Comparison of ENCODE assay signal across 8 mouse cellular contexts in genomic region chr17:55702161-55702820, GRCm38 (mm10). TPM values are rescaled to one million over a fixed set of nuclear protein-coding genes. Genes with fewer than 3 reads are reported as not detected.
DNase-seq lines count a peak whose midpoint lies in the region; ATAC-seq and TF ChIP-seq lines count a peak whose summit lies in the region.

No protein-coding gene starts in this region.

- H3K36me3 ChIP-seq in embryonic facial prominence, embryonic 11.5 days (replicated peaks; ENCODE audit: control insufficient read depth, insufficient read depth, low read depth, low read length) = no peaks in the 10 kb centered on the region
- peaks cover 7% of the 10 kb centered on the region; the same call in 1 of the 2 replicates for H3K36me3 ChIP-seq in lung, embryonic 14.5 days (ENCODE audit: insufficient read depth)

- H3K27me3 ChIP-seq in embryonic facial prominence, embryonic 11.5 days (ENCODE audit: control insufficient read depth, insufficient read depth, low read length) = no peaks in the 10 kb centered on the region
- H3K27me3 ChIP-seq in lung, embryonic 14.5 days (ENCODE audit: insufficient read depth, low read length) = no peaks in the 10 kb centered on the region

- TF ChIP-seq CTCF in lung, embryonic 14.5 days (IDR thresholded peaks at IDR 0.05; ENCODE audit: low read depth) = peak; percentile 79

- H3K4me2 ChIP-seq in embryonic facial prominence, embryonic 11.5 days (ENCODE audit: low read depth, low read length) = no peak overlapping the region
- no peak overlapping the region for H3K4me2 ChIP-seq in lung, embryonic 14.5 days

- ATAC-seq in embryonic facial prominence, embryonic 11.5 days (replicated peaks; ENCODE audit: insufficient number of reproducible peaks, low FRiP score, low TSS enrichment, low read depth) = no peak
- peak; percentile 66; the same call in 1 of the 2 replicates for ATAC-seq in lung, embryonic 14.5 days (ENCODE audit: insufficient read depth)

- 54% methylated on average over 3 of the region's 3 CpGs for WGBS in embryonic facial prominence, embryonic 11.5 days
- 61% methylated on average over 3 of the region's 3 CpGs for WGBS in lung, embryonic 14.5 days

- no peaks in the 10 kb centered on the region for H3K4me1 ChIP-seq in embryonic facial prominence, embryonic 11.5 days (ENCODE audit: control insufficient read depth, insufficient read depth, low read length)
- no peaks in the 10 kb centered on the region for H3K4me1 ChIP-seq in lung, embryonic 14.5 days (ENCODE audit: insufficient read depth)

- H3K9me3 ChIP-seq in embryonic facial prominence, embryonic 11.5 days (replicated peaks; ENCODE audit: control insufficient read depth, low read length) = no peaks in the 10 kb centered on the region
- H3K9me3 ChIP-seq in lung, embryonic 14.5 days (ENCODE audit: low read depth, low read length) = no peaks in the 10 kb centered on the region

- intact Hi-C loops in heart, postnatal 10 days (cut with DNase I) = loop anchor here (2.0 kb wide), 2 partner anchors 183 to 255 kb away; no protein-coding TSS in a partner anchor

- DNase-seq in CD4-positive, CD25-positive, alpha-beta regulatory T cell, adult 2 months (ENCODE audit: low read depth, low spot score) = peak; percentile 88
- peak; percentile 82 to 87 for DNase-seq in adrenal gland, postnatal 36 days
- DNase-seq in embryonic facial prominence, embryonic 11.5 days (ENCODE audit: low spot score) = peak; percentile 87
- DNase-seq in heart, postnatal 10 days = peak; percentile 70 to 84
- peak; percentile 83 for DNase-seq in layer of hippocampus, adult 11-12 months (ENCODE audit: low spot score)
- peak; percentile 94 for DNase-seq in lung, embryonic 14.5 days
- peak; percentile 52 for DNase-seq in ovary, postnatal 14 days (ENCODE audit: low spot score)
- DNase-seq in thymus, postnatal 14 days = peak; percentile 81

- no peak overlapping the region for H3K27ac ChIP-seq in embryonic facial prominence, embryonic 11.5 days (replicated peaks; ENCODE audit: low read depth, low read length)
- H3K27ac ChIP-seq in lung, embryonic 14.5 days (ENCODE audit: low read depth) = no peak overlapping the region

- no peak overlapping the region for H3K9ac ChIP-seq in embryonic facial prominence, embryonic 11.5 days (replicated peaks; ENCODE audit: low read length)
- no peak overlapping the region for H3K9ac ChIP-seq in lung, embryonic 14.5 days

- no peak overlapping the region for H3K4me3 ChIP-seq in embryonic facial prominence, embryonic 11.5 days (ENCODE audit: low read depth, low read length)
- no peak overlapping the region for H3K4me3 ChIP-seq in lung, embryonic 14.5 days (ENCODE audit: low read depth, low read length)

RNA-seq across cellular contexts. Expression of gene Pot1b, which starts 10.1 kb away (rescaled TPM):
- 1 to 10 TPM; 6.2 to 8.6 TPM for total RNA-seq in adrenal gland, postnatal 36 days (2021)
- polyA plus RNA-seq in embryonic facial prominence, embryonic 11.5 days (2014; fragmentation: Nextera tagmentation; extraction: Ambion mirVana) = 6.2 and 8.2 TPM in 2 replicates
- total RNA-seq in heart, postnatal 10 days (2021) = 1 to 10 TPM; 3.5 to 4.3 TPM
- polyA plus RNA-seq in lung, embryonic 14.5 days (2014; fragmentation: Nextera tagmentation; extraction: Ambion mirVana) = 7.6 and 7.9 TPM in 2 replicates

RNA-seq across cellular contexts. Expression of gene Adgre4, which starts 47.5 kb away (rescaled TPM):
- total RNA-seq in adrenal gland, postnatal 36 days (2021) = under 1 TPM; 0.26 to 0.93 TPM
- 0.13 TPM in 1 of 2 replicates, not detected in the other for polyA plus RNA-seq in embryonic facial prominence, embryonic 11.5 days (2014; fragmentation: Nextera tagmentation; extraction: Ambion mirVana)
- total RNA-seq in heart, postnatal 10 days (2021) = under 1 TPM; 0.07 to 0.45 TPM
- 0.20 TPM in 2 replicates for polyA plus RNA-seq in lung, embryonic 14.5 days (2014; fragmentation: Nextera tagmentation; extraction: Ambion mirVana)
